Mouse (Mus musculus): Measurements from ENCODE around the gene Clk3.
"Not testable (repeated sequence)": the region's sequence is repeated elsewhere in the genome, so short reads cannot be mapped to it uniquely, and the experiment has no call there.

Clk3 gene

GRCm38 (mm10) chr9:57723315-57723715, 42.3 kb downstream of the Clk3 start:
- no peak for DNase-seq (ENCODE audit: low spot score)

- DNase-seq (ENCODE audit: low spot score), result no peak
These were observed 43.3 kb downstream of the Clk3 start for GRCm38 (mm10) chr9:57722371-57722770.

- no peak for DNase-seq (ENCODE audit: low spot score)
These were observed 44.9 kb downstream of the Clk3 start for GRCm38 (mm10) chr9:57720736-57721135.

GRCm38 (mm10) chr9:57718408-57718807, 47.3 kb downstream of the Clk3 start:
- no peak for DNase-seq (ENCODE audit: low spot score)

GRCm38 (mm10) chr9:57712194-57712593, 53.5 kb downstream of the Clk3 start:
- no peak for DNase-seq (ENCODE audit: low spot score)

- DNase-seq (ENCODE audit: low spot score), result not testable (repeated sequence)
These were observed 55.4 kb downstream of the Clk3 start for GRCm38 (mm10) chr9:57710214-57710613.

- DNase-seq (ENCODE audit: low spot score), result no peak
These were observed 56.9 kb downstream of the Clk3 start for GRCm38 (mm10) chr9:57708720-57709274.

GRCm38 (mm10) chr9:57708068-57708719, 57.5 kb downstream of the Clk3 start, which contains the start of gene Edc3:
Edc3 (plus strand) TSS chr9:57708540.
- peak; percentile 91 for DNase-seq (ENCODE audit: low spot score)

- no peak for DNase-seq (ENCODE audit: low spot score)
These were observed 59.2 kb downstream of the Clk3 start for GRCm38 (mm10) chr9:57706496-57706895.

All from yolk sac, embryonic 10.5 days (tissue).